Mouse (Mus musculus) liver, postnatal 0 days (tissue): Measurements from ENCODE around the gene 9930104L06Rik. TPM values are rescaled to one million over a fixed set of nuclear protein-coding genes. Genes with fewer than 3 reads are reported as not detected.

Source experiments
- ATAC-seq: fragments of 200-750 bp; cut with Nextera tagmentation; 2 replicates; pipeline ENCODE4 v1.8.0; 2017; ENCODE audit warnings: mild to moderate bottlenecking, moderate library complexity
- DNase-seq: peaks from one replicate; pipeline ENCODE4 v3.0.0-alpha.2; 2016
- H3K27ac ChIP-seq: fragments of 300-500 bp; sonication (generic); 2 replicates; pipeline ENCODE4 v1.5.1; 2014; ENCODE audit warnings: antibody characterized with exemption, moderate library complexity, mild to moderate bottlenecking, low read depth
- H3K27me3 ChIP-seq: fragments of 300-500 bp; sonication (generic); 2 replicates; pipeline ENCODE4 v1.6.1; 2014; ENCODE audit warnings: low read length, control low read depth, mixed read lengths; ENCODE audit not compliant: insufficient read depth
- H3K36me3 ChIP-seq: fragments of 300-500 bp; sonication (generic); replicated peaks from 2 replicates; pipeline ENCODE4 v1.6.1; 2014; ENCODE audit warnings: mild to moderate bottlenecking, control low read depth, low read length, moderate library complexity, mixed read lengths; ENCODE audit not compliant: insufficient read depth
- H3K4me1 ChIP-seq: fragments of 300-500 bp; sonication (generic); 2 replicates; pipeline ENCODE4 v1.6.1; 2014; ENCODE audit warnings: antibody characterized with exemption, mild to moderate bottlenecking, control low read depth; ENCODE audit not compliant: insufficient read depth
- H3K4me2 ChIP-seq: fragments of 300-500 bp; sonication (generic); 2 replicates; pipeline ENCODE4 v1.6.1; 2014; ENCODE audit warnings: low read depth, mild to moderate bottlenecking, low read length, moderate library complexity, mixed read lengths
- H3K4me3 ChIP-seq: fragments of 300-500 bp; sonication (generic); 2 replicates; pipeline ENCODE4 v1.5.1; 2014; ENCODE audit warnings: low read depth, low read length
- H3K9ac ChIP-seq: fragments of 300-500 bp; sonication (generic); replicated peaks from 2 replicates; pipeline ENCODE4 v1.6.1; 2014; ENCODE audit warnings: mild to moderate bottlenecking, moderate library complexity
- H3K9me3 ChIP-seq: fragments of 300-500 bp; sonication (generic); 2 replicates; pipeline ENCODE4 v1.6.1; 2016; ENCODE audit warnings: mild to moderate bottlenecking, control low read depth, low read length, mixed read lengths
- CTCF ChIP-seq: sonication (generic); IDR thresholded peaks from 2 replicates; pipeline ENCODE4 v1.5.1; 2016; ENCODE audit warnings: antibody characterized with exemption, low read depth
- EP300 ChIP-seq: IDR thresholded peaks from 2 replicates; pipeline ENCODE4 v1.6.1; 2016; ENCODE audit warnings: antibody characterized with exemption, low read depth, mild to moderate bottlenecking
- WGBS: fragments of 180-500 bp; shearing (Covaris S2); extraction: QIAGEN DNeasy Blood & Tissue Kit; methylation state at CpG from one replicate; pipeline ENCODE4 v1.1.7; 2014; ENCODE audit not compliant: insufficient replicate concordance; 5-methylcytosine and 5-hydroxymethylcytosine counted together
- polyA plus RNA-seq: library from polyadenylated mRNA; unstranded; fragments of >200 nt; fragmentation: Nextera tagmentation; extraction: Ambion mirVana; gene quantifications from 2 replicates; pipeline ENCODE4 v1.2.1, GENCODE M21; 2015

The 9930104L06Rik gene
- polyA plus RNA-seq, 1 experiment from 2014 or later = 2.6 TPM

- H3K9me3 ChIP-seq = no peaks in the 10 kb centered on the region
- 60% methylated on average over 6 of the region's 6 CpGs for WGBS
- no peak for DNase-seq
- no peaks in the 10 kb centered on the region for H3K36me3 ChIP-seq
- H3K4me1 ChIP-seq = no peaks in the 10 kb centered on the region
- H3K4me3 ChIP-seq = no peak overlapping the region
- ATAC-seq = no peak
- TF ChIP-seq EP300 (no peak), CTCF (no peak)
- no peaks in the 10 kb centered on the region for H3K27me3 ChIP-seq
- no peak overlapping the region for H3K27ac ChIP-seq
- H3K9ac ChIP-seq = no peak overlapping the region
- H3K4me2 ChIP-seq = no peak overlapping the region
Observed at GRCm38 (mm10) chr4:124968711-124969110, 31.9 kb downstream of the 9930104L06Rik start.

- Histone ChIP-seq H3K4me1 (no peaks in the 10 kb centered on the region), H3K4me3 (no peak overlapping the region), H3K9ac (no peak overlapping the region), H3K27me3 (no peaks in the 10 kb centered on the region), H3K27ac (no peak overlapping the region), H3K36me3 (no peaks in the 10 kb centered on the region), H3K9me3 (no peaks in the 10 kb centered on the region), H3K4me2 (no peak overlapping the region)
- DNase-seq (no peak), ATAC-seq (no peak)
- no peak for TF ChIP-seq EP300
- no peak for TF ChIP-seq CTCF
- WGBS = 58% methylated on average over 7 of the region's 7 CpGs
Observed at GRCm38 (mm10) chr4:124969219-124969848, 32.5 kb downstream of the 9930104L06Rik start.

GRCm38 (mm10) chr4:124970194-124970593 lies 33.3 kb downstream of the 9930104L06Rik start:
- no peak for ATAC-seq
- WGBS = 63% methylated on average over 11 of the region's 11 CpGs

GRCm38 (mm10) chr4:124970677-124971076 lies 33.8 kb downstream of the 9930104L06Rik start:
- ATAC-seq = no peak
- 58% methylated on average over 5 of the region's 5 CpGs for WGBS
- H3K27me3 ChIP-seq = no peaks in the 10 kb centered on the region
- H3K4me1 ChIP-seq = no peaks in the 10 kb centered on the region
- H3K4me2 ChIP-seq = no peak overlapping the region
- no peak overlapping the region for H3K9ac ChIP-seq
- TF ChIP-seq CTCF (no peak), EP300 (no peak)
- H3K4me3 ChIP-seq = no peak overlapping the region
- no peak for DNase-seq
- H3K36me3 ChIP-seq = no peaks in the 10 kb centered on the region
- H3K9me3 ChIP-seq = no peaks in the 10 kb centered on the region
- H3K27ac ChIP-seq = no peak overlapping the region

More at GRCm38 (mm10) chr4:124970194-124970593, 33.3 kb downstream of the 9930104L06Rik start:
- no peaks in the 10 kb centered on the region for H3K4me1 ChIP-seq
- H3K27me3 ChIP-seq = no peaks in the 10 kb centered on the region
- no peak overlapping the region for H3K4me2 ChIP-seq
- TF ChIP-seq EP300 = no peak
- no peak for TF ChIP-seq CTCF
- no peak overlapping the region for H3K27ac ChIP-seq
- no peaks in the 10 kb centered on the region for H3K9me3 ChIP-seq
- DNase-seq = no peak
- no peak overlapping the region for H3K4me3 ChIP-seq
- no peak overlapping the region for H3K9ac ChIP-seq
- H3K36me3 ChIP-seq = no peaks in the 10 kb centered on the region

GRCm38 (mm10) chr4:124971094-124971493 lies 34.2 kb downstream of the 9930104L06Rik start:
- Histone ChIP-seq H3K4me3 (no peak overlapping the region), H3K9ac (no peak overlapping the region), H3K9me3 (no peaks in the 10 kb centered on the region), H3K36me3 (no peaks in the 10 kb centered on the region), H3K27ac (no peak overlapping the region), H3K27me3 (no peaks in the 10 kb centered on the region), H3K4me2 (no peak overlapping the region), H3K4me1 (no peaks in the 10 kb centered on the region)
- DNase-seq (no peak), ATAC-seq (no peak)
- WGBS = 74% methylated on average over 8 of the region's 8 CpGs
- TF ChIP-seq CTCF (no peak), EP300 (no peak)

- ATAC-seq = no peak
Observed at GRCm38 (mm10) chr4:124972316-124972715, 35.5 kb downstream of the 9930104L06Rik start.

GRCm38 (mm10) chr4:124973296-124973695 lies 36.4 kb downstream of the 9930104L06Rik start:
- no peak for DNase-seq
- WGBS = 65% methylated on average over 2 of the region's 2 CpGs

More at GRCm38 (mm10) chr4:124972316-124972715, 35.5 kb downstream of the 9930104L06Rik start:
- Histone ChIP-seq H3K36me3 (no peaks in the 10 kb centered on the region), H3K4me2 (no peak overlapping the region), H3K27me3 (no peaks in the 10 kb centered on the region), H3K9ac (no peak overlapping the region), H3K27ac (no peak overlapping the region), H3K4me1 (no peaks in the 10 kb centered on the region), H3K9me3 (no peaks in the 10 kb centered on the region), H3K4me3 (no peak overlapping the region)
- WGBS = 60% methylated on average over 9 of the region's 9 CpGs
- no peak for DNase-seq
- TF ChIP-seq EP300 (no peak), CTCF (no peak)

More at GRCm38 (mm10) chr4:124973296-124973695, 36.4 kb downstream of the 9930104L06Rik start:
- H3K36me3 ChIP-seq = no peaks in the 10 kb centered on the region
- no peak overlapping the region for H3K27ac ChIP-seq
- TF ChIP-seq CTCF (no peak), EP300 (no peak)
- no peak for ATAC-seq
- H3K9ac ChIP-seq = no peak overlapping the region
- no peaks in the 10 kb centered on the region for H3K9me3 ChIP-seq
- no peaks in the 10 kb centered on the region for H3K27me3 ChIP-seq
- H3K4me2 ChIP-seq = no peak overlapping the region
- no peak overlapping the region for H3K4me3 ChIP-seq
- H3K4me1 ChIP-seq = no peaks in the 10 kb centered on the region
